Mouse (Mus musculus): ENCODE measurements around the gene C2cd5. TPM values are rescaled to one million over a fixed set of nuclear protein-coding genes. Genes with fewer than 3 reads are reported as not detected.
"Not testable (repeated sequence)": the region's sequence is repeated elsewhere in the genome, so short reads cannot be mapped to it uniquely, and the experiment has no call there.

C2cd5 gene
- polyA plus RNA-seq (2012; ENCODE audit: insufficient read depth, insufficient read length, missing spikeins): 5.7 and 6.1 TPM in 2 replicates

- H3K27ac ChIP-seq (replicated peaks; ENCODE audit: low read depth, low read length): peak within 1 kb of the TSS; percentile 72; the same call in 1 of the 2 replicates
- peak within 1 kb of the TSS; percentile 83 for H3K4me3 ChIP-seq (ENCODE audit: insufficient read depth, low read depth, low read length)
- no peaks in the 10 kb centered on the region for H3K4me1 ChIP-seq (ENCODE audit: control insufficient read depth, insufficient read depth, insufficient read length, low read length)
These were observed at the start of gene C2cd5 for GRCm38 (mm10) chr6:143099681-143100382. Gene C2cd5, minus strand, starts transcription at chr6:143100141.

DNA sequence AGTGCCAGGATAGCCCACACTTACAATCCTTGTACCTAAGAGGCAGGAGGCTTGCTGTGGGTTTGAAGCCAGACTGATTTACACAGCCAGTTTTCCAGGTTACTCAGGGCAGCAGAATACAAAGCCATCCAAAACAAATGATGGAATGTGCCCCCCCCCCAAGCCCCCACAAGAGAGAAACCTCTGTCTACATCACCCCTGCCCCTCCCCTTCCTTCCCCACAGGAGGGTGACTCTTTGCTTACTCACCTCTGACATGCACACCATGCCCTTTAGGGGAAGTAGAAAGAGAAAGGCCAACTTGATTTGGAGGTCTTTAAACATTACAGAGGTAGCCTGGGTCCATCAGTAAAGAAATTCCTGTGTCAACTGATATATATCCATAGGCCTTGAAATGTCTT is 48.9 kb upstream of the C2cd5 start:
- peaks cover 10% of the 10 kb centered on the region for H3K4me1 ChIP-seq (ENCODE audit: control insufficient read depth, insufficient read depth, insufficient read length, low read length)
- H3K4me3 ChIP-seq (ENCODE audit: insufficient read depth, low read depth, low read length): no peak overlapping the region
- peak overlapping the region; percentile 62; the same call in 1 of the 2 replicates for H3K27ac ChIP-seq (replicated peaks; ENCODE audit: low read depth, low read length)

- Histone ChIP-seq H3K4me1 (ENCODE audit: control insufficient read depth, insufficient read depth, insufficient read length, low read length) (peaks cover 7% of the 10 kb centered on the region), H3K27ac (replicated peaks; ENCODE audit: low read depth, low read length) (no peak overlapping the region; the same call in 1 of the 2 replicates), H3K4me3 (ENCODE audit: insufficient read depth, low read depth, low read length) (no peak overlapping the region)
These were observed 46.8 kb upstream of the C2cd5 start for GRCm38 (mm10) chr6:143146756-143147155.

- H3K4me1 ChIP-seq (ENCODE audit: control insufficient read depth, insufficient read depth, insufficient read length, low read length): peaks cover 7% of the 10 kb centered on the region
- H3K27ac ChIP-seq (replicated peaks; ENCODE audit: low read depth, low read length): no peak overlapping the region
- H3K4me3 ChIP-seq (ENCODE audit: insufficient read depth, low read depth, low read length): no peak overlapping the region
These were observed 45.1 kb upstream of the C2cd5 start for GRCm38 (mm10) chr6:143145051-143145450.

GRCm38 (mm10) chr6:143144556-143144955 is 44.6 kb upstream of the C2cd5 start:
- peaks cover 3% of the 10 kb centered on the region; the same call in 1 of the 2 replicates for H3K4me1 ChIP-seq (ENCODE audit: control insufficient read depth, insufficient read depth, insufficient read length, low read length)
- no peak overlapping the region for H3K4me3 ChIP-seq (ENCODE audit: insufficient read depth, low read depth, low read length)
- H3K27ac ChIP-seq (replicated peaks; ENCODE audit: low read depth, low read length): no peak overlapping the region

- peak overlapping the region; percentile 30; the same call in 1 of the 2 replicates for H3K4me3 ChIP-seq (ENCODE audit: insufficient read depth, low read depth, low read length)
- no peaks in the 10 kb centered on the region for H3K4me1 ChIP-seq (ENCODE audit: control insufficient read depth, insufficient read depth, insufficient read length, low read length)
- H3K27ac ChIP-seq (replicated peaks; ENCODE audit: low read depth, low read length): no peak overlapping the region
These were observed 43.9 kb upstream of the C2cd5 start for GRCm38 (mm10) chr6:143143775-143144273.

DNA sequence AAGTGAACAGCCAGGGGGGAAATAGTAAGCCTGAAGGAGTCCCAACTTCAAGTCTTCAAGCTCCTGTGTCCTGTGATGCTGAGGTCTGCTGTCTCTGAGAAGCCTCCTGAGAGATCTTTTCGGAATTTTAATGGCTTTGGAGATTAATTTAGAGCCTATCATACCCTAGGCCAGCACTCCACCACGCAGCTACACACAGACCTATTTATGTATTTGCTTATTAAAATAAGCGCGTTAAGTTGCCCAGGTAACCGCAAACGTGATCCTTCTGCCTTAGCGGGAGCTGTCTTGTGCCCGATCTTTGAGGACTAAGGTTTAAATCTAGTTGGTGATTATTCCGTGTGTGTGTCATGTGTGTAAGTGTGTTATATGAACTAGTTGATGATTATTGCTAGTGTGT is 43.4 kb upstream of the C2cd5 start:
- no peak overlapping the region for H3K4me3 ChIP-seq (ENCODE audit: insufficient read depth, low read depth, low read length)
- H3K27ac ChIP-seq (replicated peaks; ENCODE audit: low read depth, low read length): no peak overlapping the region
- H3K4me1 ChIP-seq (ENCODE audit: control insufficient read depth, insufficient read depth, insufficient read length, low read length): no peaks in the 10 kb centered on the region

- Histone ChIP-seq H3K4me1 (ENCODE audit: control insufficient read depth, insufficient read depth, insufficient read length, low read length) (no peaks in the 10 kb centered on the region), H3K27ac (replicated peaks; ENCODE audit: low read depth, low read length) (no peak overlapping the region), H3K4me3 (ENCODE audit: insufficient read depth, low read depth, low read length) (no peak overlapping the region)
These were observed 42.9 kb upstream of the C2cd5 start for GRCm38 (mm10) chr6:143142861-143143260.

DNA sequence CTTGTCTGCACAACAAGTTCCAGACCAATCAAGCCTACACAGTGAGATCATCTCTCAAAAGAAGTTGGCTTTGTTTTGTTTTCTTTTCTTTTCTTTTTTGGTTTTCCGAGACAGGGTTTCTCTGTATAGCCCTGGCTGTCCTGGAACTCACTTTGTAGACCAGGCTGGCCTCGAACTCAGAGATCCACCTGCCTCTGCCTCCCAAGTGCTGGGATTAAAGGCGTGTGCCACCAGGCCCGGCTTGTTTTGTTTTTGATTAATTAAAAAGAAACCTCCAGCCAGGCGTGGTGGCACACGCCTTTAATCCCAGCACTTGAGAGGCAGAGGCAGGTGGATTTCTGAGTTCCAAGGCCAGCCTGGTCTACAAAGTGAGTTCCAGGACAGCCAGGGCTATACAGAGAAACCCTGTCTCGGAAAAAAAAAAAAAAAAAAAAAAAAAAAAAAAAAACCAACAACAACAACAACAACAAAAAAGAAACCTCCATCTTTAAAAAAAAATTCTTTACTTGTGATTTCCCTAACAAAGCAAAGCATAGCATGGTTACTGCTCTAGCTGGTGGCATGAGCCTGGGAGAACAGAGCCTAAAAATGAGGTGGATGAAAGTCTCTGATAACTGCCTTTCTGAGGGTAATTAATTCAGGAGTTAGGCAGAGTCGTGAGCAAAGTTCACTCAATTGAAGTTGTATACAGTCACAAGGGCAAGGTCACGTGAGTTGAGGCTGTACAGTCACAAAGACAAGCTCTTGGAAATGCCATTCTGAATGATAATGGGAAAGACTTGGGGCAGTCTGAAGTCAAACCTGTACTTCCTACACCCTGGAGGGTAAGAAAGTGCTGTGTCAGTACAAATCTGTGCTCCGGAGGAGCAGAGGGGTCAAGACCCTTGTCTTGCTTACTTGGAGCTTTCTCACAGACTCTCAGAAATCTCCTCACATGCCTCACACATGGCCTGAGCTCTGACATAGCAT is 42.0 kb upstream of the C2cd5 start:
- not testable (repeated sequence) for H3K4me3 ChIP-seq (ENCODE audit: insufficient read depth, low read depth, low read length); H3K4me1 ChIP-seq (ENCODE audit: control insufficient read depth, insufficient read depth, insufficient read length, low read length); H3K27ac ChIP-seq (replicated peaks; ENCODE audit: low read depth, low read length)

DNA sequence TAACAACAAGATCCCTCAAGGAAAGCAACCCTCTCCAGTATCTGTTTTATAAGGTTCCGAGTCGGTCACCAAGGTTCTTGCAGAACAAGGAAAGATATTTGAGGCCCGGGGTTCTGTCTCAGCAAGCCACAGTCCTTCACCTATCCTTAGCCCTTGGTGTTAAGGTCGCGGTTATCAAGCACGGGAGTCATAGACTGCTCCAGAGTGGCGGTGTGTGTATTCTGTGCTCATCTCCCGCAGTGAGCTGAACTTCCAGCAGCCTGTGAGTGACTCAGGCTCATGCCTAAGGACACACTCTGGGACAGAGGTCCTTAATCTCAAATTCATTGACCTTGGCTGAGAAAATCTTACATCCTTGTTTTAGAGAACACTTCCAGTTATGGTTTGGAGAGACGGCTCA is 40.9 kb upstream of the C2cd5 start:
- no peak overlapping the region for H3K4me3 ChIP-seq (ENCODE audit: insufficient read depth, low read depth, low read length)
- no peaks in the 10 kb centered on the region for H3K4me1 ChIP-seq (ENCODE audit: control insufficient read depth, insufficient read depth, insufficient read length, low read length)
- no peak overlapping the region for H3K27ac ChIP-seq (replicated peaks; ENCODE audit: low read depth, low read length)

DNA sequence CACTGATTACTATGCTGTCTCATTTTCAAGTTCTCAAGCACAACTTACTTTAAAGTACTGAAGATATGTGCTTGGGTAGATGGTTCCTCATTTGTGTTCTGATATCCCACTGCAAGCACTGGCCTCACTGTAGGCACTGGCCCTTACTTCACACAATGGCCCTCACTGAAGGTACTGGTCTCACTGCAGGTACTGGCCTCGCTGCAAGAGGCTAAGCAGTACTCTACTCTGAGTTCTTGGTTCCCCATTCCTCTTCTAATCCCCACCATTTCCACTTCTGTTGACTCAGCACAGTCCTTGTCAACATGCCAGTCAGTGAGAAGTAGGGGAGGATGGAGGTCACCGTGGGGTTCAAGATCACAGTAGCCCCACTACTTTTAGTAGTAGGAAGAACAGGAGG is 39.5 kb upstream of the C2cd5 start:
- Histone ChIP-seq H3K27ac (replicated peaks; ENCODE audit: low read depth, low read length) (no peak overlapping the region), H3K4me3 (ENCODE audit: insufficient read depth, low read depth, low read length) (no peak overlapping the region), H3K4me1 (ENCODE audit: control insufficient read depth, insufficient read depth, insufficient read length, low read length) (no peaks in the 10 kb centered on the region)

DNA sequence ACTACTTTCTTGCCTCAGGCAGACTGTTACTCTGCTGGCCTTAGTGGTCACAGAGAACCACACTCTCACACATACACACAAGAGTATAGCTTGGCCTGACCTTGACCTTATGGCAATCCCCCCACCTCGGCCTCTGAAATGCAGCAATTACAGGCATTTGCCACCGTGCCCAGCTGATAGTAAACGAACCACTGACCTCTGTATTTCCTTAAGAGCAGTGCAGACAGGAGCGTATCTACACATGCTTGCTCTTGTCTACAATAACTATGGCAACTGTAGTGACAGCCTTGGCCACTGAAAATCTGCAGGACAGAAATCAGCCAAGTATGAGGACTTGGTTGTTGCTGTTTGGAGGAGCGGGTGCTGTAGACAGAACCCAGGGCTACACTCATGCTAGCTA is 37.4 kb upstream of the C2cd5 start:
- H3K4me3 ChIP-seq (ENCODE audit: insufficient read depth, low read depth, low read length): no peak overlapping the region
- no peak overlapping the region for H3K27ac ChIP-seq (replicated peaks; ENCODE audit: low read depth, low read length)
- H3K4me1 ChIP-seq (ENCODE audit: control insufficient read depth, insufficient read depth, insufficient read length, low read length): no peaks in the 10 kb centered on the region

DNA sequence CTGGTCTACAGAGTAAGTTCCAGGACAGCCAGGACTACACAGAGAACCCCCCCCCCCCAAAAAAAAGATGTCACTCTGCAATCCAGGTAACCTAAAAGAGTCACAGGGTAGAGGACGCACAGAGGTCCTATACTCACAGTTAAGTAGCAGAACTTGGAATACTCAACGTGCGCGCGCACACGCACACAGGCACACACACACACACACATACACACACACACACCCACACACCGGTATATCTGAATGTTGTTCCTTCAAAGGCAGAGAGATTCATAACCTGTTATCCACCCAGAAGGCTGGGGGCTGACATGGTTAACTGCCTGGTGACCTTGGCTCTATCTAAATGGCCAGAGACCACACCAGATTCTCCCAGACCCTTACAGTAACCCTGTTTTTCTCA is 36.7 kb upstream of the C2cd5 start:
- Histone ChIP-seq H3K4me1 (ENCODE audit: control insufficient read depth, insufficient read depth, insufficient read length, low read length) (no peaks in the 10 kb centered on the region), H3K4me3 (ENCODE audit: insufficient read depth, low read depth, low read length) (no peak overlapping the region)

GRCm38 (mm10) chr6:143135097-143135496 is 35.2 kb upstream of the C2cd5 start:
- Histone ChIP-seq H3K4me3 (ENCODE audit: insufficient read depth, low read depth, low read length) (no peak overlapping the region), H3K27ac (replicated peaks; ENCODE audit: low read depth, low read length) (no peak overlapping the region), H3K4me1 (ENCODE audit: control insufficient read depth, insufficient read depth, insufficient read length, low read length) (no peaks in the 10 kb centered on the region)

More for the DNA sequence above, 36.7 kb upstream of the C2cd5 start:
- no peak overlapping the region for H3K27ac ChIP-seq (replicated peaks; ENCODE audit: low read depth, low read length)

GRCm38 (mm10) chr6:143133150-143133549 is 33.2 kb upstream of the C2cd5 start:
- Histone ChIP-seq H3K4me3 (ENCODE audit: insufficient read depth, low read depth, low read length) (no peak overlapping the region), H3K4me1 (ENCODE audit: control insufficient read depth, insufficient read depth, insufficient read length, low read length) (no peaks in the 10 kb centered on the region), H3K27ac (replicated peaks; ENCODE audit: low read depth, low read length) (no peak overlapping the region)
